Mouse (Mus musculus) limb, embryonic 10.5 days (tissue): ENCODE measurements around the gene Ubr2. TPM values are rescaled to one million over a fixed set of nuclear protein-coding genes. Genes with fewer than 3 reads are reported as not detected.

Experiments used
- DNase-seq: peaks from one replicate; pipeline ENCODE4 v3.0.0-alpha.2; 2017; ENCODE audit warnings: low spot score
- H3K27ac ChIP-seq: fragments of 300-500 bp; sonication (generic); 2 replicates; pipeline ENCODE4 v1.5.1; 2016; ENCODE audit warnings: mild to moderate bottlenecking
- H3K27me3 ChIP-seq: fragments of 300-500 bp; sonication (generic); 2 replicates; pipeline ENCODE4 v1.6.1; 2016; ENCODE audit warnings: low read depth, mild to moderate bottlenecking; ENCODE audit not compliant: poor library complexity, severe bottlenecking
- H3K36me3 ChIP-seq: fragments of 300-500 bp; sonication (generic); 2 replicates; pipeline ENCODE4 v1.6.1; 2016; ENCODE audit warnings: mild to moderate bottlenecking, moderate library complexity
- H3K4me1 ChIP-seq: fragments of 300-500 bp; sonication (generic); 2 replicates; pipeline ENCODE4 v1.6.1; 2016
- H3K4me3 ChIP-seq: fragments of 300-500 bp; sonication (generic); 2 replicates; pipeline ENCODE4 v1.5.1; 2016; ENCODE audit warnings: mild to moderate bottlenecking, moderate library complexity
- H3K9me3 ChIP-seq: fragments of 300-500 bp; sonication (generic); replicated peaks from 2 replicates; pipeline ENCODE4 v1.6.1; 2016; ENCODE audit warnings: mild to moderate bottlenecking
- WGBS: fragments of 180-500 bp; shearing (Covaris S2); methylation state at CpG from one replicate; pipeline ENCODE4 v1.1.7; 2016; 5-methylcytosine and 5-hydroxymethylcytosine counted together
- polyA plus RNA-seq: library from polyadenylated mRNA; unstranded; fragments of >200 nt; fragmentation: Nextera tagmentation; extraction: Ambion mirVana; gene quantifications from 2 replicates; pipeline ENCODE4 v1.2.1, GENCODE M21; 2016

Ubr2 gene
- polyA plus RNA-seq, 1 experiment from 2014 or later = 18.5 TPM

- Histone ChIP-seq H3K27ac (no peak overlapping the region), H3K9me3 (no peaks in the 10 kb centered on the region), H3K36me3 (no peaks in the 10 kb centered on the region), H3K27me3 (no peaks in the 10 kb centered on the region), H3K4me1 (peaks cover 19% of the 10 kb centered on the region), H3K4me3 (no peak overlapping the region)
- WGBS = 89% methylated on average over 9 of the region's 9 CpGs
- no peak for DNase-seq
These were observed 127.2 kb downstream of the Ubr2 start for GRCm38 (mm10) chr17:46883107-46883506.

GRCm38 (mm10) chr17:46881728-46882127 lies 128.6 kb downstream of the Ubr2 start:
- DNase-seq = no peak

GRCm38 (mm10) chr17:46880322-46880721 lies 130.0 kb downstream of the Ubr2 start:
- Histone ChIP-seq H3K27ac (no peak overlapping the region), H3K4me1 (peaks cover 25% of the 10 kb centered on the region), H3K36me3 (no peaks in the 10 kb centered on the region), H3K9me3 (no peaks in the 10 kb centered on the region), H3K4me3 (no peak overlapping the region), H3K27me3 (no peaks in the 10 kb centered on the region)
- DNase-seq = no peak
- 84% methylated on average over 2 of the region's 2 CpGs for WGBS

More at GRCm38 (mm10) chr17:46881728-46882127, 128.6 kb downstream of the Ubr2 start:
- Histone ChIP-seq H3K4me1 (peaks cover 27% of the 10 kb centered on the region), H3K9me3 (no peaks in the 10 kb centered on the region), H3K36me3 (no peaks in the 10 kb centered on the region), H3K4me3 (no peak overlapping the region), H3K27me3 (no peaks in the 10 kb centered on the region), H3K27ac (no peak overlapping the region)
- WGBS = 90% methylated on average over 6 of the region's 6 CpGs

GRCm38 (mm10) chr17:46879841-46880311 lies 130.5 kb downstream of the Ubr2 start:
- 71% methylated on average over 14 of the region's 14 CpGs for WGBS
- Histone ChIP-seq H3K27ac (no peak overlapping the region), H3K4me3 (no peak overlapping the region), H3K27me3 (no peaks in the 10 kb centered on the region), H3K36me3 (no peaks in the 10 kb centered on the region), H3K9me3 (no peaks in the 10 kb centered on the region), H3K4me1 (peaks cover 25% of the 10 kb centered on the region)
- DNase-seq = no peak

Other genes starting within 250 kb of the Ubr2 start
- gene Ptcra, start 246.8 kb downstream of the Ubr2 start, polyA plus RNA-seq = 0.73 and 1.2 TPM in 2 replicates
- gene 2310039H08Rik, start 237.9 kb downstream of the Ubr2 start, polyA plus RNA-seq = 34.2 and 35.4 TPM in 2 replicates
- 224 and 254 TPM in 2 replicates for gene Rpl7l1, start 227.9 kb downstream of the Ubr2 start, polyA plus RNA-seq
- gene Bicral, start 152.1 kb downstream of the Ubr2 start, polyA plus RNA-seq = 3.6 and 4.3 TPM in 2 replicates
- 62.1 and 66.3 TPM in 2 replicates for gene Tbcc, start 119.9 kb downstream of the Ubr2 start, polyA plus RNA-seq
- not detected in 2 replicates for gene Prph2, start 100.1 kb downstream of the Ubr2 start, polyA plus RNA-seq